Mouse (Mus musculus) E14TG2a.4 (cell line): ENCODE data around the gene Capn9.

Experiments used
- CTCF ChIP-seq: conservative IDR thresholded peaks from 2 replicates; pipeline ENCODE4 v1.5.1; 2014; ENCODE audit warnings: low read length
- NANOG ChIP-seq: IDR thresholded peaks from 2 replicates; pipeline ENCODE4 v1.6.1; 2014; ENCODE audit warnings: borderline replicate concordance, low read length, mixed read lengths

GRCm38 (mm10) chr8:124586556-124586955 is 10.6 kb downstream of the Capn9 start:
- TF ChIP-seq CTCF: no peak
- no peak for TF ChIP-seq NANOG
